Mouse (Mus musculus) liver, adult (tissue): ENCODE measurements around the gene Slco4a1.

Source experiments
- GATA4 ChIP-seq: IDR thresholded peaks from 2 replicates; pipeline ENCODE4 v1.6.1; 2014; ENCODE audit warnings: mild to moderate bottlenecking, low read length; ENCODE audit not compliant: insufficient replicate concordance

The Slco4a1 gene

DNA sequence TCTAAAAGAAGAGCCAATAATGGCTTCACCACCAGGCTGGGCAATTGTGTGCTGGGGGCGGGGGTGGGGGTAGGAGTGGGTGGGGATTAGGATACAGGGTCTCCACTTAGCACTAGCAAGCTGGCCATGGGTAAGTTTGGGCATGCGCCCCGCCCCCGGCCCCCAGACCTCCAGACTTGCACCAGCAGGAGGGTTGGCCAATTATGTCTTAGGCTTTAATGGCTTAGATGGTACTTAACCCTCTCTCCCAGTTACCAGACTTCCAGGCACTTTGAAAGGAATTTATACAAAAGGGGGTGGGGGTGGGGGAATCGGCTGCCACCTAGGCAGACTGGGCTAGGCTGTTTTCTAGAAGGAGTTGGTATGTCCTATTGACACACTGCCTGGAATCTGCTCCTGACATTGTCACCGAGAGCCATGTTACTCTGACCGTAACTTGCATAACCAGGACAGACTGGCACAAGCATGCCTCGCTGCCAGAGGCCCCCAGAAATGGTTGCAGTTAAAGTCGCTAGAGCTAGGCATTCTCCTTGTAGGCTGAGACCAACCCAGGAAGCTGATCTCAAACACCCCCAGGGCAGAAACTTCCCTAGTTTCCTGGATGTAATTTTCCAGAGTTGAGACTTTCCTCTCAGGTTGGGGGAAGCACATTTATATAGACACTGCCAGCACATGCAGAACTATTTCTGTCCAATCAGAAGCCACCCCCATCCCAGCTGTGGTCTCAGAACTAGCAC lies 15.3 kb upstream of the Slco4a1 start:
- no peak for TF ChIP-seq GATA4

DNA sequence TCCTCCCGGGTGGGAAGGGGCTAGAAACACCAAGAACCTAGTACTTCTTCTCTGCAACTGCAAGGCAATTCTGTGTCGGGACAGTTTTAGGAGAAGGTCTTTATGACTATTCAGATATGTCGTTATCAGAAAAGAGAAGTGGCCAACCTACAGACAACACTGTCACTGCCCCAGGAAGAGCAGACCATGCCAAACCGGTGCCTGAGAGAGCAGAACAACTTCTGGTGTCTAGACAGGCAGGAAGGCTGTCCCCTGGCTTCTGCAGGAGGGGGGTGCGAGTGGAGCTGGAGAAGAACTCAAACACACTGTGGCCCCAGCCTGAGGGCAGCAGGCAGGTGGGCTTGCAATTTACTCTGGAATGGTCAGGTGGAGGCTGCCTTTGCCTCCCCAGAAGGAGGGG lies 14.0 kb upstream of the Slco4a1 start:
- TF ChIP-seq GATA4, result no peak

DNA sequence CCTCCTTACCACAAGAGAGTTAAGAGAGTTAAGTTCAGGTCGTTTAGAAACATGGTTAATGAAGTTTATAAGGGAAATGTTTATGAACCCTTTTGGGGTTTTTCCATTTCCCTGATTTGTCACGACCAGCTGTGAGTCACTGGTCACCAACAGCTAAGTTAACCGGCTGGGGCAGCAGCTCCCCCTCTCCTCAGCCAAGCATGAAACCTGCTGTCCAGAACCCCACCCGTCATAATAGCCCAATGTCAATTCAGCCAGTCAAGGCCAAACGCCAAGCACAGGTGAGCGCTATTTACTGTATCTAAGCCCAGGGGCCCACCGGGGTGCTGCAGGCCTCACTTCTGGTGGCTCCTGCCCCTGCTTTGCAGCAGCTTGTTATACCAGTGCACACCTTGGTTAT lies 12.2 kb upstream of the Slco4a1 start:
- TF ChIP-seq GATA4, result no peak

DNA sequence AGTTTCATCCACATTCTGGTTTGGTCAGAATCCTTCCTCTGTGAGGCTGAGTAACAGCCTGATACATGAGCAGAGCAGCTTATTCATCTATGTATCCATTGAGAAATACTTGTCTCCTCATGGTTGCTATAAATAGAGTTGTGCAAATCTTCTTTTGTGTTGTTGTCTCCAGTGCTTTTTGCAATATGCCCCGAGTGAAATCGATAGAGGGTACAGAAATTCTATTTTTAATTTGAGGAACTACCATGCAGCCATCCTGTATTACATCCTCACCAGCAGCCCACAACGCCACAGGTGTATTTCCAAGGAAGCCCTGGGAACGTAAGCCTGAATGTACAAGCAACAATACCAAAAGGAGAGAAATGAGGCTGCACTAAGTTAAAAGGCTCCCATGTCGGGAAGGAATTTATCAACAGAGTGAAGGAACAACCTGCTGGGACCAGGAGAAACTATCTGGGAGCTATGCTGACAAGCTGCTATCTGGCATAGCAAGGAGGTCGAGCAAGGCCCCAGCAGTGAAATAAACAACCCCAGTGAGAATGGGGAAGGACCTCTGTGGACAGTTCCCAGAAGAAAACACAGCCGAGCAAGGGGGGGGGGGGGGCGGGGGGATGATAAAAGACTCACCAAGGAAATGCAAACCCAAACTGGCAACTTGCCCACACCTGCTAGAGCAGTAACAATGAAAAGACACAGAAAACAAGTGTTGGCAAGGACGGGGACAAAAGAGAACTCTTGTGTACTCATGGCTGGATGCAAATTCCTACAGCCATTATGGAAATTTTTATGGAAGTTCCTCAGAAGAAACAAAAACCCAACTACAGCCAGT lies 10.9 kb upstream of the Slco4a1 start:
- TF ChIP-seq GATA4, result no peak

DNA sequence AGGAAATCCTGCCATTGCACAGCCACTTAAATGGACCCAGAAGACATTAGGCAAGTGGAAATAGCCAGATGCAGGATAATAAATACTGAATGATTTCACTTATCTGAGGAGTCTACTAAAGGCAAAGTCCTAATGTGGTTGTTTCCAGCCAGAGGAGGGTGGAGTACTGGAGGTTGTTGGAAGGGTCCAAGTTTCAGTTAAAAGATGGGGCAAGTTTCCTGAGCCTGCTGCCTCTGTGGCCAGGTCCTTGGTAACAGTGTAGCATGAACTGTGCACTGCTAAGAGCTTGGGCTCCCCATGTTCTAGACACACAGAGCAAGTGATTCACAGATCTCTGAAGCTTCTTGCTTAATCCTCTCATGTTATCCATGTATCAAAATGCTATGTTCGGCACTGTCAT lies 10.1 kb upstream of the Slco4a1 start:
- no peak for TF ChIP-seq GATA4

DNA sequence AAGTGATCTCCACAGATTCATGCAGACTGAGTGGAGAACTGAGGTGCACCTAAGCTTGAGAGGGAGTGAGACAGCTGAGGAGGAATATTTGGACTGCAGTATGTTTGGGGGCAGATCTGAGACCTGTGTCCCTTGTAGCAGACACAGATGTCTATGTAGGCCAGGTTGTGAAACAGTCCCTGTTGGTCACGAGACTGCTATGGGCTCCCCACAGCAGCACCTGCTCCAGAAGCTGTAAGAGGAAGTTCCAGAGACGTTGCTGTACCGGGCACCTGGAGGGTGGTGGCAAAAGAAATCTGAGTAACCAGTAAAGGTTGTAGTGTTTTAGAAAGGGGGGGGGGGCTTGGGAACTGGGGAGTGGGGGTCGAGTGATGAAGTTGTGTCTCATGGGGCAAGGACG lies 7.0 kb upstream of the Slco4a1 start:
- TF ChIP-seq GATA4, result no peak

DNA sequence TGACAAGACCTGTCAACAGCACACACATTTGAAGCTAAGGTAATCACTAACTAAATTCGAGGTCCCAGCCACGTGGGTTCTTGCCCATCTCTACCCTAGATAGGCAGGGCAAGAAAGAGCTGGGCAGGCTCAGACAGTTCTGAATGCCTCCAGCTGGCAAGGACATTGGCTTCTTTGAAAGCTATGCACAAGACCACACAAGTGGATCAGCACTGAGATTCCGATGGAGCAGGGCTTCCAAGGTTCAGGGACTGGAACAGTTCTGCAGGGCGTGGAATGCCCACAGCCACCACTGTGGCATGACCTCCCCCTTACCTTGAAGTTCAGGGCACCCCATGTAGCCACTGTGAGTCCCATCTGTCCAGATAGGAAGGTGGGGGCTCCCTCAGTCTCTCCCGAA lies 5.5 kb upstream of the Slco4a1 start:
- no peak for TF ChIP-seq GATA4

DNA sequence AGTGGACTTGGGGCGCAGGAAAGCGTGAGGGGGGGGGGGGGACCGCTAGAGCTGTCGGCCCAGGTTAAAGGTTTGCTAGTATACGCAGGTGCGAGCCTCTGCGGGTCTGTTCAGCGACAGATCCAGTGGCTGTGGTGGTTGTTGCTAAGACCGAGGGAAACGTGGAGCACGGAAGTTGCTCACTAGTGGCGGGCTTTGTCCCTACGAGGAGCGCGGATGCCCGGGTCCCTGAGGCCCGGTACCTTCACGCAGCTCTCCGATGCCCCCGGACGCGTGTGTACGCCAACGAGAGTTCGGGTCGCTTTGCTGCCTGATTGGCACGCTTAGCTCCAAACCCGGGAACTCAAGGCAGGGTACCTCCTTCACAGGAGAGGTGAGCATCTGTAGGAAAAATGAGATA lies 660 bp downstream of the Slco4a1 start:
- no peak for TF ChIP-seq GATA4

DNA sequence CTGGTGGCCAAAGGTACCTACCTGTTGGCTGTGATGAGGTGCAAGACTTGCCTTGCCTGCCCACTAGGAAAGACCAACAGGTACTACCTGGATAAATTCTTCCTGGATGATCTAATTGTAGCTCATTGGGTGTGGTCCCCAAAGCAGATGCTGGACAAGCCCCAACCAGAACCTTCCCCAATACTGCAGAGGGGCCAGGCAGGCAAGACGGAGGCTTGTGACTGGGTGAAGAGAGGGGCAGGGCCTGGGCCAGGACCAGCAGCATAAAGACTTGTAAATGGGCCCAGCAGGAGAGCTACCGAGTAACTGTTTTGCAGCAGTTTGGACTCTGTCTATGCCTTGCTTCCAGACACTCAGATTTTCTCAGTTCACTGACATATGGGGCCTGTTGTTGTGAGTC lies 1.6 kb downstream of the Slco4a1 start:
- TF ChIP-seq GATA4, result no peak

DNA sequence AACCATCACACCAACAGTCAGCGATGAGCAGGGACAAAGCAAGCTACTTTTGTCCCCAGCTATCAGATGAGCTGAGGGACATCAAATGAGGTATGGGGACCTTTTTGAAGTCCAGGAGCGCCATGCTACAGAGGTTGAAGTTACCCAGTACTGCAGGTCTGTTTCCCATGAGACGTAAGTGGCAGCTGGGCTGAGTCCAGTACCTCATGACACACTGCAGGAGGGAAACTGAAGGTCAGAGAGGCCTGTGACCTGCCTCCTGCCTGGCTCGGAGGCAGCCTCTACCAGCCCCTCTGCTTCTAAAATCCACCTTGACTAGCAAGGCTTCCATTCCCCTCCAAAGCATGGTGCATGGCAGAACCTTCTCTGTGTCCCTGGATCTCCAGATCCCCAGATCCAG lies 3.4 kb downstream of the Slco4a1 start:
- TF ChIP-seq GATA4, result no peak

DNA sequence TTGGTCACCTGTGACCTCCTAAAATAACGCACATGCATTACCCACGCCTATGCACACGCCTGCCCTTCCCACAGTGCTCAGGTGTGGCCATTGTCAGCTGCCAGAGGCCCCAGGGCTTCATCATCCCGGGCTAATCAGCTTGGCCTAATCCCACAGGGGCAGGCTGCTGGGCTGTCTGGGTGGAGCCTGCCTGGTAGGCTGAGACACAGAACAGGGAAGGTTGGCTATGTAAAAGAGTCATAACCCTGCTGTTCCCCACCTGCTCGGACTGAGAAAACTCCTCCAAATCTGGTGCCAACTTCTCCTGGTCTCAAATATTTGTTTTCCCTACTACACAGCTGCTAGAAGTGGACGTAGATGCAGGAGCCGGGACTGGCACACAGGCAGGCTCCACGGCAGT lies 4.8 kb downstream of the Slco4a1 start:
- no peak for TF ChIP-seq GATA4

DNA sequence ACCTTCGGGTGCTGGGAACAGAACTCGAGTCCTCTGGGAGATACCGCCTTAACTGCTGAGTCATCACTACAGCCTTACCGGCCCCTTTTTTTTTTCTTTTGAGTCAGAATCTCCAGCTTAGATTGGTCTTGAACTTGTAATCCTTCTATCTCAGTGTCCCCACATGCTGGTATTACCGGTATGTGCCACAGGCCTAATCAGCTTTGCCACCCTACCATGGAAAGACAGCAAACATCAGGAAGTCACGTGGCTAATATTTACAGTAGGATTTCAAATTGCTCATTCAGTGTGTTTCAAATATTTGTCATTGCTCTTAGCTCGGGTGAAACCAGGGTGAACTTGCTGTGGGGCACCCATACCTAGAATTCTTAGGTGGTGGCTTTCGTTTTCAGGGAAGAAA lies 6.5 kb downstream of the Slco4a1 start:
- no peak for TF ChIP-seq GATA4

DNA sequence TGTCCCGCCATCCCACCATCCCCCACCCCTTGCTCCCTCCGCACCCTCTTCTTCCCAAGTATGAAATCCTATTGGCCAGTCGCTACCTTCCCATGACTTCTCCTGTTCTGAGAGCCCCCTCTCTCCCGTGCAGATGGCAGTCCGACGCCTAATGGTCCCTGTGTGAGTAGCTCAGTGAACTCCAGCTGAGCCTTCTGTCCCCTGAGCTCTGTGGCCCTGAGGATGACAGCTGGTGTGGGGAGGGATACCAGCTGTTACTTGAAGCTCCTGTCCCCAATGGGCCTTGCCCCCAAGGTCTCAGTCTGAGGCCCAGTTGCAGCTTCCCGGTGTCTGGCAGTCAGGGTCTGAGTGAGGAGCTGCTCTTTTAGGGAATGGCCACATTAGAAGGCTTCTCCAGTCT lies 10.5 kb downstream of the Slco4a1 start:
- no peak for TF ChIP-seq GATA4

DNA sequence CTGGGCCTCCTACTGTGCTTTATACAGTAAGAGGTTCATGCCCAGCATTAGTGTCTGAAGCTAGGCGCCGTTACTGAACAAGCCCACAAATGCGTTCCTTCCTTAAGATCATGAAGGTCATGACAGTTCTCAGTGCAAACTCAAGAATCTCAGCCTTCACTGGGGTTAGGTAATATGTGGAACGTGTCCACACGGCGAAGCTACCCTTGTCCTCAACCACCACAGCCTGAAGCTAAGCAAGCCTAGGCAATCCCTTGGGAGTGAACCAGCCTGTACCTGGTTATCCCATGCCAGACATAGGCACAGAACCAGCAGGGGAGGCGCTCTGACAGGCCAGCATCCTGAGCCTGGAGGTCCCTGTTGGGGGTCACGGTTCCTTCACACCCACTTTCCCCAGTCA lies 12.8 kb downstream of the Slco4a1 start:
- no peak for TF ChIP-seq GATA4

DNA sequence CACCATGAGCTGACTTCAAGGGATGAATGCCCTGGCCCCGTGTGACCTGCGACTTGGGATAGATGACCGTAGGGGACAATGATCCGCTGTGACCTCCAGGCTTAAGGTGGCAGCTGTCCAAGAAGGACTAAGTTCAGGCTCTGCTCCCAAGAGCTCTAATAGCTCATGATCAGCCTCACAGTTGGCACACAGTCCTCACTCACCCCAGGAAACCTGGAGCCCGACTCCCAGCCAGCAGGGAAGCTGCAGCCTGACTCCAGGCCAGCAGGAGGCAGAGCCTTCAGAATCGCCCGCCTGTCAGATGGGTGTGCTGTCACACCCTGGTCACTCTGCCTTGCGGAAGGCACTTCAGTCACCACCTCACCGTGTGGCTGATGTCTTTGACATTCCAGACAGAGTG lies 13.7 kb downstream of the Slco4a1 start:
- no peak for TF ChIP-seq GATA4

DNA sequence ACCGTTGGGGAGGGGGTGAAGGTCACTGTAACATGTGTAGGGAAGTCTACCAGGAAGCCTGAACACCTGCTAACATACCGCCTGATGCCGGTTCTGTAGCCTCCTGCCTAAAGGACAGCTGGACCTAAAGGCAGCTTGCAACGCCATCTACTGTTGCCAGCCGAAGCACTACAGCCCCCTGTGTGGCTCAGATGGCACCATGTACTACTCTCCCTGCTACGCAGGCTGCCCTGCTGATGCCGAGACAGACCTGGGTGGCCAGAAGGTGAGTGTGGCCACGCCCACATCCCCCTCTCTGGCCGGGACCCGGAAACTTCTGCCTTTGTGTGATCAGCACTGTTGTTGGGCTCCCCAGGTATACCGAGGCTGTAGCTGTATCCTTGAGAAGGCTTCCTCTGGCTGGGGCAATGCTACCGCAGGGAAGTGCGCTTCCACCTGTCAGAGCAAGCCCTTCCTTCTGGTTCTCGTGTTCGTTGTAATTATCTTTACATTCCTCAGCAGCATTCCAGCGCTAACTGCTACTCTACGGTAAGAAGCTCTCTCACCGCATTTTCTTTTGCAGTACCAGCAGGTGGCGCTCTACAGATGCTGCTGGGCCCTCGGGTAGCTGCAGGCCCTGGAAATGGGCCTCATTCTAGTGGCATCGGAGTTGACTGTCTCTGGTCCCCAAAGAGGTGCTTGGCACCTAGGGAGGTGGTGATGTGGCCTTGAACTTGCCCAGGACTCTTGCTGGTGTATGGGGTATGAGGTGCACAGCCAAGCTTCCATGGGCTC lies 16.4 kb downstream of the Slco4a1 start:
- TF ChIP-seq GATA4, result no peak
